Mouse (Mus musculus) hindbrain, embryonic 11.5 days (tissue): ENCODE measurements at regions not wholly inside any gene's neighbourhood (a gene's known extent, or its start where the extent isn't known, plus 50 kb on each side); places are given as distances from the start of the nearest gene placed in this dataset.

Source experiments
- ATAC-seq: fragments of 200-750 bp; cut with Nextera tagmentation; 2 replicates; pipeline ENCODE4 v1.8.0; 2017; ENCODE audit warnings: mild to moderate bottlenecking, moderate TSS enrichment, moderate library complexity; ENCODE audit not compliant: low FRiP score
- DNase-seq: peaks from one replicate; pipeline ENCODE4 v3.0.0-alpha.2; 2015; ENCODE audit warnings: low spot score
- H3K27ac ChIP-seq: fragments of 300-500 bp; sonication (generic); 2 replicates; pipeline ENCODE4 v1.5.1; 2014; ENCODE audit warnings: mild to moderate bottlenecking, low read depth, low read length
- H3K27me3 ChIP-seq: fragments of 300-500 bp; sonication (generic); 2 replicates; pipeline ENCODE4 v1.6.1; 2014; ENCODE audit warnings: mild to moderate bottlenecking, low read length, moderate library complexity, mixed read lengths; ENCODE audit not compliant: control insufficient read depth, insufficient read depth
- H3K36me3 ChIP-seq: fragments of 300-500 bp; sonication (generic); 2 replicates; pipeline ENCODE4 v1.6.1; 2014; ENCODE audit warnings: mild to moderate bottlenecking, low read length, moderate library complexity, mixed read lengths; ENCODE audit not compliant: control insufficient read depth, insufficient read depth
- H3K4me1 ChIP-seq: fragments of 300-500 bp; sonication (generic); replicated peaks from 2 replicates; pipeline ENCODE4 v1.6.1; 2014; ENCODE audit warnings: low read length, mixed read lengths; ENCODE audit not compliant: control insufficient read depth, insufficient read depth
- H3K4me2 ChIP-seq: fragments of 300-500 bp; sonication (generic); replicated peaks from 2 replicates; pipeline ENCODE4 v1.6.1; 2014; ENCODE audit warnings: mild to moderate bottlenecking, low read depth, low read length
- H3K4me3 ChIP-seq: fragments of 300-500 bp; sonication (generic); 2 replicates; pipeline ENCODE4 v1.5.1; 2014; ENCODE audit warnings: low read depth, low read length
- H3K9ac ChIP-seq: fragments of 300-500 bp; sonication (generic); 2 replicates; pipeline ENCODE4 v1.6.1; 2014; ENCODE audit warnings: low read depth, low read length
- H3K9me3 ChIP-seq: fragments of 300-500 bp; sonication (generic); 2 replicates; pipeline ENCODE4 v1.6.1; 2016; ENCODE audit warnings: low read length; ENCODE audit not compliant: control insufficient read depth
- WGBS: fragments of 180-500 bp; shearing (Covaris S2); extraction: QIAGEN DNeasy Blood & Tissue Kit; methylation state at CpG from one replicate; pipeline ENCODE4 v1.1.7; 2014; 5-methylcytosine and 5-hydroxymethylcytosine counted together

DNA sequence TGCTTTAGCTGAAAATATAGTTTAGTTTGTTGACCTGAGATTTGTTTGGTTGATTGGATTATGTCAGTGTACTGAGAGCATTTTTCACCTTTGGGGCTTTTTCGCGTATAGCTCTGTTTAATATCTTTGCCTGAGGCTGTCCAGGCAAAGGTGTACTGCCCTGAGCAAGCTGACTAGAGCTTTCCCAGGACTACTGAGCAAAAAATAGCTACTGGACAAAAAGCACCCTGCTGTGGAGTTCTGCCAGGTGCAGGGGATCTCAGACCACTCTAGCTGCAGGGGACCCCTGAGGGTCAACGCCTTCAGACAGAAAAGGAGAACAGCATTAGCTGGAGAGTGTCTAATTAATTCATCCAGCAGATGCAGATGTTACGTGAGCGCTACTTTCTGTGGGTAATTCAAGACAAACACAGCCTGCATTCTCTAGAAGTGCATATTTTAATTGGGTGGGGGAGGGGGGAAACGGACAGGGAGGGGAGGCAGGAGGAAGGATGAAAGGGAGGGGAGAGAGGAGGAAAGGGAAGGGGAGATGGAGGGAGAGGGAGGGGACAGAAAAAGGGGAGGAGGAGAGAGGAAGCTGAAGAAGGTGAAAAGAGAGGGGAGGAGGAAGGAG is 61.7 kb downstream of the Thnsl1 start:
- WGBS, result 20% methylated on average over 6 of the region's 6 CpGs
- H3K4me3 ChIP-seq, result no peak overlapping the region
- no peaks in the 10 kb centered on the region; the same call in none of the 2 replicates for H3K4me1 ChIP-seq
- no peaks in the 10 kb centered on the region for H3K36me3 ChIP-seq
- DNase-seq, result peak; percentile 33
- no peaks in the 10 kb centered on the region for H3K27me3 ChIP-seq
- H3K9ac ChIP-seq, result no peak overlapping the region
- ATAC-seq, result peak; percentile 70
- H3K27ac ChIP-seq, result no peak overlapping the region; the same call in 1 of the 2 replicates
- no peaks in the 10 kb centered on the region for H3K9me3 ChIP-seq
- H3K4me2 ChIP-seq, result no peak overlapping the region

GRCm38 (mm10) chr2:21269989-21270846 is 64.7 kb downstream of the Thnsl1 start:
- WGBS, result 79% methylated on average over 12 of the region's 12 CpGs
- H3K9ac ChIP-seq, result no peak overlapping the region
- no peak overlapping the region for H3K4me3 ChIP-seq
- DNase-seq (no peak), ATAC-seq (no peak)
- no peaks in the 10 kb centered on the region for H3K36me3 ChIP-seq
- H3K27ac ChIP-seq, result no peak overlapping the region
- no peak overlapping the region for H3K4me2 ChIP-seq
- H3K9me3 ChIP-seq, result no peaks in the 10 kb centered on the region
- no peaks in the 10 kb centered on the region; the same call in none of the 2 replicates for H3K4me1 ChIP-seq
- no peaks in the 10 kb centered on the region for H3K27me3 ChIP-seq

DNA sequence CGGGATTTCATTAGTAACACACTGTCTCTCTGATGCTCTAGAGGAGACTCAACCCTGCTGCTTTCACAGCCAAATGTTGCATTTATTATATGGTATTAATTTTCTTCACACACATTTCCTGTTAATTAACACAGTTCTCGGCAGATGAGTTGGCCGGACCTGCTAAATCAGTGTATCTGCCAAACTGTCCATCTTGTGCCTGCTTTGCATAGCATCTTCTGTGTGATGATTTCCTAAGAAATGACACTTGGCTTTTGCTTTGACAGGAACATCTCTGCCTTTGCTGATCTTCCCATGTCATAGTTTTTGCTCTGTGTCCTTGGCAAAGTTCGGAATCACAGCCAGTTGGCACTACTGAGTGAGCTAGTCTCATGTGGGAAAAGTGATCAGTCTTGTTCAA is 67.9 kb downstream of the Thnsl1 start:
- 96% methylated on average over 4 of the region's 4 CpGs for WGBS
- no peaks in the 10 kb centered on the region for H3K9me3 ChIP-seq

DNA sequence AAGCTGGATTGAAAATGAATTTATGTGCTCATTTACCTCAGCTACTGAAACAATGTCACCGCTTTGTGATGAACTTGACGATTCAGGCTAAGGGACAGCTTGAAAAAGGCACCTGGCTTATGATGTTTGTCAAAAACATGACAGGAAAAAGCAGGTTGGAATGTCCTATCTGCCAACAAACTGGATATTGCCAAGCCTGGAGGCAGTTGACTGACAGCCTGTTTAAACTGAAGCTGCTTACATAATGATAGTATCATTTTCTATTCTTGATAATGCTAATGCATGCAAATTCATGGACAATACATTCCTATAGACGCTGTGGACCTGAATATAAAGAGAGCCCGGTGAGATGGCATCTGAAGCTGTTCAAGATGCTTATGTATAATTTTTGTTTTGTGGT is 69.8 kb downstream of the Thnsl1 start:
- ATAC-seq (no peak), DNase-seq (no peak)
- Histone ChIP-seq H3K4me3 (no peak overlapping the region), H3K27ac (no peak overlapping the region), H3K9me3 (no peaks in the 10 kb centered on the region), H3K36me3 (no peaks in the 10 kb centered on the region), H3K4me1 (no peaks in the 10 kb centered on the region), H3K9ac (no peak overlapping the region), H3K27me3 (no peaks in the 10 kb centered on the region), H3K4me2 (no peak overlapping the region)
- WGBS, result 70% methylated on average over 4 of the region's 4 CpGs

More for the DNA sequence above, 67.9 kb downstream of the Thnsl1 start:
- ATAC-seq, result no peak
- Histone ChIP-seq H3K36me3 (no peaks in the 10 kb centered on the region), H3K27ac (no peak overlapping the region), H3K4me1 (no peaks in the 10 kb centered on the region), H3K27me3 (no peaks in the 10 kb centered on the region), H3K4me3 (no peak overlapping the region), H3K9ac (no peak overlapping the region), H3K4me2 (no peak overlapping the region)
- no peak for DNase-seq

- H3K27me3 ChIP-seq, result no peaks in the 10 kb centered on the region
- WGBS, result 41% methylated on average over 9 of the region's 9 CpGs
- H3K9ac ChIP-seq, result no peak overlapping the region
- no peaks in the 10 kb centered on the region for H3K9me3 ChIP-seq
- no peak overlapping the region for H3K4me3 ChIP-seq
- H3K27ac ChIP-seq, result no peak overlapping the region
- no peak overlapping the region for H3K4me2 ChIP-seq
- ATAC-seq, result peak; percentile 90
- H3K4me1 ChIP-seq, result no peaks in the 10 kb centered on the region
- no peaks in the 10 kb centered on the region for H3K36me3 ChIP-seq
- peak; percentile 89 for DNase-seq
Observed at GRCm38 (mm10) chr2:21280794-21281420, 75.4 kb downstream of the Thnsl1 start.

GRCm38 (mm10) chr2:21282505-21283200 is 77.1 kb downstream of the Thnsl1 start:
- H3K4me2 ChIP-seq, result no peak overlapping the region
- H3K9ac ChIP-seq, result no peak overlapping the region
- ATAC-seq, result no peak
- no peak for DNase-seq
- no peaks in the 10 kb centered on the region for H3K9me3 ChIP-seq
- no peaks in the 10 kb centered on the region for H3K27me3 ChIP-seq
- 73% methylated on average over 14 of the region's 14 CpGs for WGBS
- H3K4me3 ChIP-seq, result no peak overlapping the region
- no peaks in the 10 kb centered on the region for H3K36me3 ChIP-seq
- no peaks in the 10 kb centered on the region for H3K4me1 ChIP-seq
- H3K27ac ChIP-seq, result no peak overlapping the region

- DNase-seq (no peak), ATAC-seq (no peak)
- Histone ChIP-seq H3K4me2 (no peak overlapping the region), H3K36me3 (no peaks in the 10 kb centered on the region), H3K4me1 (no peaks in the 10 kb centered on the region), H3K4me3 (no peak overlapping the region), H3K27me3 (no peaks in the 10 kb centered on the region), H3K9me3 (no peaks in the 10 kb centered on the region), H3K27ac (no peak overlapping the region), H3K9ac (no peak overlapping the region)
- WGBS, result 96% methylated on average over 3 of the region's 3 CpGs
Observed at GRCm38 (mm10) chr2:21284881-21285280, 79.4 kb downstream of the Thnsl1 start.

- ATAC-seq (no peak), DNase-seq (no peak)
- no peak overlapping the region for H3K9ac ChIP-seq
- no peak overlapping the region for H3K4me2 ChIP-seq
- no peak overlapping the region for H3K27ac ChIP-seq
- H3K27me3 ChIP-seq, result no peaks in the 10 kb centered on the region
- no peaks in the 10 kb centered on the region for H3K36me3 ChIP-seq
- no peak overlapping the region for H3K4me3 ChIP-seq
- H3K4me1 ChIP-seq, result peaks cover 2% of the 10 kb centered on the region; the same call in 1 of the 2 replicates
- H3K9me3 ChIP-seq, result no peaks in the 10 kb centered on the region
- 87% methylated on average over 13 of the region's 13 CpGs for WGBS
Observed at GRCm38 (mm10) chr2:21287786-21288185, 79.6 kb upstream of the Gpr158 start.
